ENCODE assay signal across 26 mouse cellular contexts in the genomic region with DNA sequence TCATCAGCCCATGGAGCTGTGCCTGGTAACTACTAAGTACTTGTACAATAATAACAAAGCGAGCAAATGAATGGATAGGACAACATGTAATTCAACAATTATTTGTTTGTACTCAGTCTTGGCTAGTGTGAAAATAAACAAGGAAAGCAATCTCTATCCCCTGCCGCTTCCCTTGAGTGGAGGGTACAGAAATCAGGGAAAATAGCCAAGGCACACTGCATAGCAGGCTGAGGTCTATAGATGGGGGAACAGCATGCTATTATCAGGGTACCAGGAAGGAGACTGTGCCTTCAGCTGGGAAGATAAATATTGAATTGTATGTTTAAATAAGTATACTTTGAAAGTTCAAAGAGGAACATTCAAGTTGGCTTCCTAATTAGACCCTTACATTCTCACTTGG. TPM values are rescaled to one million over a fixed set of nuclear protein-coding genes. Genes with fewer than 3 reads are reported as not detected.
"Had no signal": no experiment of that assay in that cellular context is flagged by ENCODE, and none has a peak within 500 bp of the region (broad histone marks: within the 10 kb centered on the region; RNA-seq: fewer than 3 reads in every experiment).

No protein-coding gene starts in this region.

- H3K4me2 ChIP-seq: limb, embryonic 13.5 days; liver, embryonic 12.5 days; liver, embryonic 15.5 days; lung, embryonic 15.5 days; midbrain, embryonic 11.5 days; neural tube, embryonic 13.5 days had no signal

- H3K36me3 ChIP-seq: limb, embryonic 10.5 days; limb, embryonic 13.5 days; liver, embryonic 12.5 days; liver, embryonic 15.5 days; lung, embryonic 15.5 days; neural tube, embryonic 13.5 days had no signal

- H3K9me3 ChIP-seq: limb, embryonic 10.5 days; limb, embryonic 13.5 days; liver, embryonic 12.5 days; liver, embryonic 15.5 days; lung, embryonic 15.5 days; megakaryocyte, embryonic 14.5 days; neural tube, embryonic 13.5 days had no signal

- H3K4me3 ChIP-seq: layer of hippocampus, adult 2 months; limb, embryonic 10.5 days; limb, embryonic 13.5 days; liver, embryonic 12.5 days; liver, embryonic 15.5 days; lung, embryonic 15.5 days; megakaryocyte, embryonic 14.5 days; myocyte; neural tube, embryonic 13.5 days had no signal

- H3K27me3 ChIP-seq: limb, embryonic 13.5 days; liver, embryonic 12.5 days; liver, embryonic 15.5 days; lung, embryonic 15.5 days; megakaryocyte, embryonic 14.5 days; neural tube, embryonic 13.5 days had no signal

- H3K27ac ChIP-seq: kidney, postnatal 0 days; layer of hippocampus, adult 2 months; limb, embryonic 10.5 days; limb, embryonic 13.5 days; liver, embryonic 12.5 days; liver, embryonic 15.5 days; lung, embryonic 15.5 days; neural tube, embryonic 13.5 days; stomach, postnatal 0 days had no signal

- DNase-seq: kidney, adult 2 months; kidney, postnatal 25 days; layer of hippocampus, adult 9-11 months; liver; lung, adult 18-20 months; lung, postnatal 10 days; lung, postnatal 36 days; right cerebral cortex, adult 18-20 months; right cerebral cortex, postnatal 14 days; right cerebral cortex, postnatal 4 days; thymus, adult 2 months; thymus, postnatal 14 days; thymus, postnatal 4 days had no signal

- ATAC-seq: liver, embryonic 12.5 days had no signal

- H3K9ac ChIP-seq: limb, embryonic 13.5 days; liver, embryonic 12.5 days; liver, embryonic 15.5 days; lung, embryonic 15.5 days; neural tube, embryonic 13.5 days had no signal

- H3K4me1 ChIP-seq: limb, embryonic 10.5 days; limb, embryonic 13.5 days; liver, embryonic 12.5 days; liver, embryonic 15.5 days; lung, embryonic 15.5 days; megakaryocyte, embryonic 14.5 days; neural tube, embryonic 13.5 days had no signal

RNA-seq across cellular contexts. Expression of a gene that starts 41.1 kb away (rescaled TPM):
- polyA plus RNA-seq: kidney, adult 2 months; kidney, embryonic 14.5 days; limb, embryonic 10.5 days; limb, embryonic 13.5 days; liver, embryonic 12.5 days; liver, embryonic 15.5 days; lung, embryonic 15.5 days; midbrain, embryonic 11.5 days; myocyte; neural tube, embryonic 13.5 days had no signal
